Mouse (Mus musculus): ENCODE results near the gene Mlana. TPM values are rescaled to one million over a fixed set of nuclear protein-coding genes. Genes with fewer than 3 reads are reported as not detected.

Gene Mlana
- polyA plus RNA-seq, 1 experiment from 2014 or later = 0.30 TPM

DNA sequence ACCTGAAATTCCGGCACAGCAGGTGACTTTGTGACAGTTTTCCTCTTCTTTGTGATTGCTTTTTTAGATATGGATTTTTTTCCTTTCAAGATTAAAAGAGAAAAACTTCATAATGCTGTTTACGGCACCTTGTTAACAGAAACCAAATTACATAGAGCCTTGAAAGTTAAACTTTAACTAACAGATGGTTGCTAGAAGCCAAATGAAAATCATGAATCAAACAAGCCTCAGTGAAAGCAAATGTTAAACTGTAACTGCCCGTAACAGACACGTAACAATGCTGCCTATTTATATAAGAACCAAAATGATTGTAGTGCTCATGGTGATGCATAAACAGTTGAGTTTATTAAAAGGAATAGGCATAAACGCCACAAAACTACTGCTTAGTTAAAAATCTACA is 45.9 kb downstream of the Mlana start:
- WGBS (ENCODE audit: insufficient replicate concordance) = 87% methylated on average over 5 of the region's 5 CpGs
- no peaks in the 10 kb centered on the region for H3K9me3 ChIP-seq (replicated peaks; ENCODE audit: control insufficient read depth, low read length)
- H3K4me1 ChIP-seq (ENCODE audit: control insufficient read depth, insufficient read depth, low read length) = no peaks in the 10 kb centered on the region
- ATAC-seq (replicated peaks; ENCODE audit: insufficient number of reproducible peaks, low FRiP score, low TSS enrichment) = no peak
- no peaks in the 10 kb centered on the region for H3K27me3 ChIP-seq (ENCODE audit: control insufficient read depth, insufficient read depth, low read length)
- H3K27ac ChIP-seq (ENCODE audit: low read depth, low read length) = no peak overlapping the region
- H3K4me3 ChIP-seq (ENCODE audit: low read depth, low read length) = no peak overlapping the region
- H3K4me2 ChIP-seq = no peak overlapping the region
- no peaks in the 10 kb centered on the region for H3K36me3 ChIP-seq (ENCODE audit: control insufficient read depth, insufficient read depth, low read length)
- H3K9ac ChIP-seq (ENCODE audit: low read depth, low read length) = no peak overlapping the region

DNA sequence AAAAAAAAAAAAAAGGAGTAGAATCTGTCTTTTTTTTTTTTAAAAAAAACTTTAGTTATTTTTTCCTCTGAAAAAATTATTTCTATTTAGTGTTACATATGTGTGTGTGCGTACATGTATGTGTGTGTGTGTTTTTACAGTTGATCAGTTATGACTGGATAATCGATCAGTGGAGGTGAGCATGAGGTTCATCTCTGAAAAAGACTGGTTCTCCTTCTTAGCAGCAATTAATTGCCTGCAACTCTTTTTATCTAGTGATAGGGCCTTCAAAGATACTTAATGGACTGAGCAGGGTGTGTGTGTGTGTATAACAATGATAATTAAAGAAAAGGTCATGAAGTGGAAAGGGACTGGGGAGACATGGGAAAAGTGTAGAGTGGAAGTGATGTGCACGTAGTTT is 53.4 kb downstream of the Mlana start:
- no peak for ATAC-seq (replicated peaks; ENCODE audit: insufficient number of reproducible peaks, low FRiP score, low TSS enrichment)
- H3K4me2 ChIP-seq = no peak overlapping the region
- H3K27me3 ChIP-seq (ENCODE audit: control insufficient read depth, insufficient read depth, low read length) = no peaks in the 10 kb centered on the region
- no peak overlapping the region for H3K27ac ChIP-seq (ENCODE audit: low read depth, low read length)
- no peaks in the 10 kb centered on the region for H3K4me1 ChIP-seq (ENCODE audit: control insufficient read depth, insufficient read depth, low read length)
- no peak overlapping the region for H3K9ac ChIP-seq (ENCODE audit: low read depth, low read length)
- no peaks in the 10 kb centered on the region for H3K9me3 ChIP-seq (replicated peaks; ENCODE audit: control insufficient read depth, low read length)
- no peak overlapping the region for H3K4me3 ChIP-seq (ENCODE audit: low read depth, low read length)
- H3K36me3 ChIP-seq (ENCODE audit: control insufficient read depth, insufficient read depth, low read length) = no peaks in the 10 kb centered on the region
- 92% methylated on average over 3 of the region's 3 CpGs for WGBS (ENCODE audit: insufficient replicate concordance)

DNA sequence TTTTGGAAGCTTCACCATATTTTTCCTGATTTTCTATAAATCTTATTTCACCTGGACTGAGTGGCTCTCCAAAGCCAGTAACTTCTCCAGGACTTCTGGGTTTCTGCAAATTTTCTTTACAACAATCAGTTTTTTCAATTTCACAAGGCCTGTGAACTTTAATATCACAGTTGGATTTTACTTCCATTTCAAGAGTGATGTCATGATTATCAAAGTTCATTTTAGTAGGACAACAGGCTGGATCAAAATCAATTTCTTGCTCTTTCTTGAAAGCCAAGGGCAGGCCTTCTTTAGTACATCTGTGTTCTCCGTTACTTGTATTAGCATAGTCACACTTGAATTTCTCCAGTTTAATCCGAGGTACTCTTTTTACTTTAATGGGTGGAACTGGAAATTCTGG is 56.3 kb downstream of the Mlana start:
- Histone ChIP-seq H3K9ac (ENCODE audit: low read depth, low read length) (no peak overlapping the region), H3K4me2 (no peak overlapping the region), H3K36me3 (ENCODE audit: control insufficient read depth, insufficient read depth, low read length) (no peaks in the 10 kb centered on the region), H3K4me3 (ENCODE audit: low read depth, low read length) (no peak overlapping the region), H3K4me1 (ENCODE audit: control insufficient read depth, insufficient read depth, low read length) (no peaks in the 10 kb centered on the region), H3K9me3 (replicated peaks; ENCODE audit: control insufficient read depth, low read length) (no peaks in the 10 kb centered on the region), H3K27me3 (ENCODE audit: control insufficient read depth, insufficient read depth, low read length) (no peaks in the 10 kb centered on the region), H3K27ac (ENCODE audit: low read depth, low read length) (no peak overlapping the region)
- ATAC-seq (replicated peaks; ENCODE audit: insufficient number of reproducible peaks, low FRiP score, low TSS enrichment) = no peak
- 84% methylated on average over 2 of the region's 2 CpGs for WGBS (ENCODE audit: insufficient replicate concordance)

Other genes starting within 250 kb of the Mlana start
- gene Ric1, start 175.5 kb upstream of the Mlana start, polyA plus RNA-seq (2014; fragmentation: Nextera tagmentation; extraction: Ambion mirVana) = 6.5 and 8.7 TPM in 2 replicates
- gene Ermp1, start 49.4 kb upstream of the Mlana start, polyA plus RNA-seq (2014; fragmentation: Nextera tagmentation; extraction: Ambion mirVana) = 5.0 and 7.1 TPM in 2 replicates
- gene 9930021J03Rik, start 108.2 kb downstream of the Mlana start, polyA plus RNA-seq (2014; fragmentation: Nextera tagmentation; extraction: Ambion mirVana) = 4.0 and 6.0 TPM in 2 replicates
- 16.8 and 23.8 TPM in 2 replicates for gene Ranbp6, start 115.2 kb downstream of the Mlana start, polyA plus RNA-seq (2014; fragmentation: Nextera tagmentation; extraction: Ambion mirVana)
- 1.3 and 3.1 TPM in 2 replicates for gene Il33, start 227.3 kb downstream of the Mlana start, polyA plus RNA-seq (2014; fragmentation: Nextera tagmentation; extraction: Ambion mirVana)

All from heart, embryonic 11.5 days (tissue).